Mouse (Mus musculus) cerebellum, postnatal 36 days (tissue): ENCODE results near the gene Las1l.

Experiments used
- DNase-seq, 2 experiments: peaks; one replicate each; pipeline ENCODE4 v3.0.0; 2021 to 2022; ENCODE audit warnings: mixed read lengths in 2 of 2

Gene Las1l

GRCm38 (mm10) chrX:95956497-95957293, at the start of gene Las1l:
Las1l (minus strand) TSS chrX:95956962.
- DNase-seq = peak; percentile 88 to 90

GRCm38 (mm10) chrX:96006395-96006794, 49.6 kb upstream of the Las1l start:
- no peak for DNase-seq

GRCm38 (mm10) chrX:95999601-96000000, 42.8 kb upstream of the Las1l start:
- DNase-seq = no peak

GRCm38 (mm10) chrX:95993206-95993605, 36.4 kb upstream of the Las1l start:
- DNase-seq = no peak

- no peak for DNase-seq
Observed at GRCm38 (mm10) chrX:95969936-95970335, 13.2 kb upstream of the Las1l start.

GRCm38 (mm10) chrX:95969116-95969515, 12.4 kb upstream of the Las1l start:
- no peak for DNase-seq

- DNase-seq = peak; percentile 76 to 82
Observed at GRCm38 (mm10) chrX:95968594-95968965, 11.8 kb upstream of the Las1l start.

GRCm38 (mm10) chrX:95967847-95968593, 11.3 kb upstream of the Las1l start:
- DNase-seq = peak; percentile 81 to 85

- no peak for DNase-seq
Observed at GRCm38 (mm10) chrX:95965036-95965435, 8.3 kb upstream of the Las1l start.

- no peak for DNase-seq
Observed at GRCm38 (mm10) chrX:95963366-95963765, 6.6 kb upstream of the Las1l start.

GRCm38 (mm10) chrX:95957461-95957860, 699 bp upstream of the Las1l start:
- peak; percentile 8 to 30 for DNase-seq

GRCm38 (mm10) chrX:95950776-95951175, 6.0 kb downstream of the Las1l start:
- peak; percentile 27 to 47 for DNase-seq

- DNase-seq = no peak
Observed at GRCm38 (mm10) chrX:95948135-95948534, 8.6 kb downstream of the Las1l start.

- no peak for DNase-seq
Observed at GRCm38 (mm10) chrX:95945496-95945895, 11.3 kb downstream of the Las1l start.

- peak; percentile 18 to 29 for DNase-seq
Observed at GRCm38 (mm10) chrX:95935481-95935880, 21.3 kb downstream of the Las1l start.

- no peak for DNase-seq
Observed at GRCm38 (mm10) chrX:95902716-95903115, 54.0 kb downstream of the Las1l start.
